Mouse (Mus musculus) neural tube, embryonic 15.5 days (tissue): ENCODE measurements around the gene Fam49a. TPM values are rescaled to one million over a fixed set of nuclear protein-coding genes. Genes with fewer than 3 reads are reported as not detected.

ENCODE experiments used
- ATAC-seq: fragments of 200-750 bp; cut with Nextera tagmentation; 2 replicates; pipeline ENCODE4 v1.8.0; 2017; ENCODE audit warnings: mild to moderate bottlenecking, moderate TSS enrichment, moderate library complexity; ENCODE audit not compliant: low FRiP score
- H3K27ac ChIP-seq: fragments of 300-500 bp; sonication (generic); replicated peaks from 2 replicates; pipeline ENCODE4 v1.5.1; 2015; ENCODE audit warnings: mild to moderate bottlenecking, inconsistent platforms
- H3K27me3 ChIP-seq: fragments of 300-500 bp; sonication (generic); replicated peaks from 2 replicates; pipeline ENCODE4 v1.6.1; 2015; ENCODE audit warnings: inconsistent platforms
- H3K36me3 ChIP-seq: fragments of 300-500 bp; sonication (generic); 2 replicates; pipeline ENCODE4 v1.6.1; 2015; ENCODE audit warnings: inconsistent platforms
- H3K4me1 ChIP-seq: fragments of 300-500 bp; sonication (generic); 2 replicates; pipeline ENCODE4 v1.6.1; 2015; ENCODE audit warnings: inconsistent platforms
- H3K4me2 ChIP-seq: fragments of 300-500 bp; sonication (generic); 2 replicates; pipeline ENCODE4 v1.6.1; 2015; ENCODE audit warnings: inconsistent platforms, mild to moderate bottlenecking, moderate library complexity
- H3K4me3 ChIP-seq: fragments of 300-500 bp; sonication (generic); replicated peaks from 2 replicates; pipeline ENCODE4 v1.5.1; 2015; ENCODE audit warnings: mild to moderate bottlenecking, inconsistent platforms
- H3K9ac ChIP-seq: fragments of 300-500 bp; sonication (generic); replicated peaks from 2 replicates; pipeline ENCODE4 v1.6.1; 2015; ENCODE audit warnings: mild to moderate bottlenecking, inconsistent platforms
- H3K9me3 ChIP-seq: fragments of 300-500 bp; sonication (generic); replicated peaks from 2 replicates; pipeline ENCODE4 v1.6.1; 2016; ENCODE audit warnings: inconsistent platforms
- WGBS: fragments of 180-500 bp; shearing (Covaris S2); methylation state at CpG from one replicate; pipeline ENCODE4 v1.1.7; 2015; ENCODE audit warnings: mixed read lengths; 5-methylcytosine and 5-hydroxymethylcytosine counted together
- polyA plus RNA-seq: library from polyadenylated mRNA; unstranded; fragments of >200 nt; fragmentation: Nextera tagmentation; extraction: Ambion mirVana; gene quantifications from 2 replicates; pipeline ENCODE4 v1.2.1, GENCODE M21; 2015

Fam49a gene
- 58.2 and 59.1 TPM in 2 replicates for polyA plus RNA-seq

DNA sequence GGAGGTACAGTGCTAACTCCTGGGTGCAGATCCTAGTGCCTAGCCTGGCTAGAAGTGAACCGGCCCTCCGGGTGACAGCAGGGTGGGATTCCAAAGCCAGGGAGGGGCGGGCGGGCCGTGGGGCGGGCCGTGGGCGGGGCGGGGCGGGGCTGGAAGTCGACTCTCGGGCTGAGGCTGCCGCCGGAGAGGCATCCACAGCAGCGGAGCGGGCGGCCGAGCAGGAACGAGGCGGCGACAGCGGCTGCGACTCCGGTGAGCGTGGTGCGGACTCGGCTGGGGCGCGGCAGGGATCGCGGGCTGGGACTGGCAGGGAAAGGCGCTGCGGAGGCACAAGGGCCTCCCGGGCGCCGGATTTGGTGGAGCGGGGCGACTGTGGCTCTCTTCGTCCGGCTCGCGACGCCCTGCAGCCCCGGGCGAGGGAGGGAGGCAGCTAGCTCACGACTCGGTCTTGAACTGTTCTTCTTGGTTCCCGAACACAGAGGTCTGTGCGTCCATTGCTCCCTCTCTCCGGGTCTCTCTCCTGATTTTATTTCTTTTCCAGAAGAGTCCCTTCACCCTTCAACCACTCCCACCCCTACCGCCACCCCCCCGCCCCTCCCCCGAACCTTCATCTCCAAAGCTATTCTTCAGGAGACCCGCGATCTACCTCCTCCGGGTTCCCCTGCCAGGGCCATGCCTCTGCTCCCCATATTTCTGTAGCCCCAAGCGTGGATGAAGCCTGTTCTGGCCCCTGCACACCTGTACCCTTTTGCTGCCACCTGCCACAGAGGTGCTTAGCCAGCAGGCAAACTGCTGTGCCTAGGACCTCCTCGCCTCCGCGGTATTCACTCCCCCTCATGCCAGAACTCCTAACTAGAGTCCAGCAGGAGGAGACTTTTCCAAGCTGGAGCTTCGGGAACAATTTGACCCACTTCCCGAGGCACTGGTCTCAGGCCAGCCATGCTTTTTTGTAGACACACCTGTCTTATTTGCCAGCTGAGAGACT is at the start of gene Fam49a:
Fam49a (plus strand) TSS at position 153 of the 985 bp plus-strand sequence.
- Histone ChIP-seq H3K9ac (peak within 1 kb of the TSS; percentile 93), H3K27ac (peak within 1 kb of the TSS; percentile 85), H3K9me3 (no peaks in the 10 kb centered on the region), H3K4me3 (peak within 1 kb of the TSS; percentile 89), H3K36me3 (no peaks in the 10 kb centered on the region), H3K4me2 (peak within 1 kb of the TSS; percentile 78), H3K4me1 (peaks cover 53% of the 10 kb centered on the region), H3K27me3 (no peaks in the 10 kb centered on the region)
- WGBS, result under 1% methylated on average over 47 of the region's 62 CpGs
- peak; percentile 86 for ATAC-seq

DNA sequence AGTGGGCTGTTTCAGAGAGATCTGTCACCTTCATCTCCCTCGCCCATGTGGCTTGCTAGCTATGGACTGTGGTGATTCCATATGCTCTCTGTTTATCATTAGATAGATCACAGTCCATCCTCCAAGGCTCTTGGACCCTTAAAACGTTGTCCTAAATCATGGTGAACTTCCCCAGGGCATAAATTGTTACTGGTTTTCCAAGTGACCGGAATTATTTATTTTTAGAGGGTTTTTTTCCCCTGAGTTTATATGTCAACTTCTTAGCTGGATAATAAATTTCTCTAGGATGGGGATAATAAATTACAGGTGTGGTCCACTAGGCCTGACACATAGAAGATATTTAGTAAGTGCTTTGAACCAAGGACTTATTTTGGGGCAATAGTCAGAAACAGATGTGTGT is 48.4 kb upstream of the Fam49a start:
- 75% methylated on average over 3 of the region's 3 CpGs for WGBS
- Histone ChIP-seq H3K4me3 (no peak overlapping the region), H3K9me3 (no peaks in the 10 kb centered on the region), H3K36me3 (no peaks in the 10 kb centered on the region), H3K27me3 (no peaks in the 10 kb centered on the region), H3K27ac (no peak overlapping the region), H3K4me2 (no peak overlapping the region), H3K9ac (no peak overlapping the region), H3K4me1 (no peaks in the 10 kb centered on the region)
- ATAC-seq, result no peak

DNA sequence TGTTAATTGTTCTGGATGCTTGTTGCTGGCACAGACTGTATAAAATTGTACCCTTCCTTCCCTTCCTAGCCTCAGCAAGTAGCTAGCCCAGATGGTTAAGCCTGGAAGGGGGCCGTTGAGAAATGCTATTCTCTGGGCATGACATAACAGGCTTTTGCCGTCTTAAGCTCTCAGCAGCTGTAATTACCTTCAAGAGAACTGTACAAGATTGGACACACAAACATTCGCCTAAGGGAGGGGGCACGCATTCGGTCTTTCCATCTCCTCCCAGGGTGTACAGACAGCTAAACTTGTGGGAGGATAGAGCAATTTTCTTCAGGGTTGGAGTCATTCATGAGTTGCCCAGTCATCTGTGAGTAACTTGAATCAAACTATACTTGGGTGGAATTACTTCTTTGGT is 43.0 kb upstream of the Fam49a start:
- Histone ChIP-seq H3K9me3 (no peaks in the 10 kb centered on the region), H3K27me3 (no peaks in the 10 kb centered on the region), H3K27ac (no peak overlapping the region), H3K4me1 (0 out of 2 replicates have a peak, but pooled peaks cover 4% of the 10 kb centered on the region), H3K4me2 (no peak overlapping the region), H3K36me3 (no peaks in the 10 kb centered on the region), H3K9ac (no peak overlapping the region), H3K4me3 (no peak overlapping the region)
- WGBS, result 75% methylated on average over 5 of the region's 5 CpGs
- ATAC-seq, result no peak

DNA sequence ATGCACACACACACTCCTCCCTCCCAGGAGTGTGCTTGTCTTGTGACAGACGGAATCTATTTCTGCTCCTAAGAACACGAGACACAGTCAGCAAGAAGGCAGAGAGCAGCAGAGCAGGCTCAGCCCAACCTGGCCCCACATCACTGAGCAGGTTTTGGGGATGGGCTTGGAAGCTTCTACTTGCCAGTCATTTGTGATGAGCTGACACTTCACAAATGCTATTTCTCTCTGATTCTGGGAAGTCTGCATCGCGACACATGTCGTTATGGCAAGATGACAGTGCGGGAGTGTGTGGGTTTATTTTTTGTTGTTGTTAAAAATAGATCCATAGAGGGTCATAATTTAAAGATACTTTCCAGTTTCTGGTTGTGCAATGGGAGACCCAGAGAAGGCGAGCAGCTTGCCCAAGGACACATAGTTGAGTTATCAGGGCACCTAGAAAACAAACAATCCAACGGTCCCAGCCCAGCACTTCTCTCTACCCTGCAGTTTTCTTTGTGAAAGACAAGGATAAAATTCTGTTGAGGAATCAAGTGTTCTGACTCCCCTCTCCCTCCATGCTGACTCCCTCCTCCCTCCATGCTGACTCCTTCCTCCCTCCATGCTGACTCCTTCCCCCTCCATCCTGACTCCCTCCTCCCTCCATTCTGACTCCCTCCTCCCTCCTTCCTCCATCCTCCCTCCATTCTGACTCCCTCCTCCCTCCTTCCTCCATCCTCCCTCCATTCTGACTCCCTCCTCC is 41.0 kb upstream of the Fam49a start:
- no peak overlapping the region for H3K27ac ChIP-seq
- H3K27me3 ChIP-seq, result no peaks in the 10 kb centered on the region
- H3K4me3 ChIP-seq, result no peak overlapping the region
- H3K36me3 ChIP-seq, result no peaks in the 10 kb centered on the region
- no peak overlapping the region for H3K4me2 ChIP-seq
- H3K9ac ChIP-seq, result no peak overlapping the region
- H3K4me1 ChIP-seq, result 0 out of 2 replicates have a peak, but pooled peaks cover 4% of the 10 kb centered on the region
- WGBS, result 64% methylated on average over 8 of the region's 8 CpGs
- H3K9me3 ChIP-seq, result no peaks in the 10 kb centered on the region
- peak; percentile 72; the same call in 1 of the 2 replicates for ATAC-seq

DNA sequence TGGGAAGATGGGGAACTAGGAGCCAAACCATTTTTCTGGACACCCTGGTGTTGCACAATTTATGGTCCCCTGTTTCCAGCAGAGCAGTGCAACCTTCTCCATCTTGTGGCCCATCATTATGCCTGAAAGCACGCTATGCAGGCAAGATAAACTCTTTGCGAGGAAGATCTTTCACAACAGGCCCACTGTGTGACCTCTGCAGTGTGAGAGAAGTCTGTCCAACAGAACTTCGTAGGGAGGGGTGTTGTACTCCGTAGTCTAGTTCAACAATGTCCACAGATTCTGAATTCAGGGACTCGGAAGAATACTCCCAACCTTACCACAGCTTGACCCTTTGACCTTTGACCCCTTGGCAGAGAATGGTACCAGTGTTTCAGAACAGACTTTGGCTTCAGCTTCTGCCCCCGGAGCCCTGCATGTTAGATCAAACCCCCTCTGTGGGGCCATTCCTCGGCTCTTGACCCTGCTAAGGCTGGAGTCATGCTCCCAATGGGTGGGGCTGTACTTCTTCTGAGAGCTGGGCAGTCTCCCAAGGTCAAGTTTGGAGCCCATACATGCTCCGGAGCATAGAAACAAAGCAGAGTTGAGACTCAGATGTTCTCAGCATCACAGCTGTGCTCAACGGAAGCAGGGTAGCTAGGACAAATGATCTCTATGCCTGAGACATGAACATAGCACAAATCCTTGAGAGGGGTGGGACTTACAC is 39.2 kb upstream of the Fam49a start:
- Histone ChIP-seq H3K4me1 (0 out of 2 replicates have a peak, but pooled peaks cover 4% of the 10 kb centered on the region), H3K4me2 (no peak overlapping the region), H3K27ac (no peak overlapping the region), H3K27me3 (no peaks in the 10 kb centered on the region), H3K4me3 (no peak overlapping the region), H3K9me3 (no peaks in the 10 kb centered on the region), H3K36me3 (no peaks in the 10 kb centered on the region), H3K9ac (no peak overlapping the region)
- no peak for ATAC-seq
- WGBS, result 59% methylated on average over 9 of the region's 9 CpGs

DNA sequence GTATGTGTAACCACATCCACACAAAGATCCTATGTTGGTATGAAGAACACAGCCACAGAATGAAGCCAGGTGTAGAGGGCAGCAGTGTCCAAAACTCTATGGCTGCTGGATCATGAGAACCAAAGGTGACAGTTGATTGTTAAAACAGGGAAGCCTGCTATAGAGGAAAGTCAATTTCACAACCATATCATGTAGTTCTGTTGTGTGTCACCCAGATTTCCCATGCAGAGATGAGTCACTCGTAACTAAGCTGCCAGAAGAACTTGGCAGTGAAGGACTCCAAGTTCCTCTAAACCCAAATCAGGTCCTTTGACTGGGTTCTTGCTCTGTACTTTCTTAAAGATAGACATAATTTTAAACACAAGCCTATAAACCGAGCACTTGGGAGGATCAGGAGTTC is 38.6 kb upstream of the Fam49a start:
- ATAC-seq, result no peak
- no peak overlapping the region for H3K27ac ChIP-seq
- no peak overlapping the region for H3K9ac ChIP-seq
- no peak overlapping the region for H3K4me2 ChIP-seq
- H3K4me1 ChIP-seq, result 0 out of 2 replicates have a peak, but pooled peaks cover 4% of the 10 kb centered on the region
- WGBS, result 86% methylated on average over 2 of the region's 2 CpGs
- no peaks in the 10 kb centered on the region for H3K36me3 ChIP-seq
- H3K9me3 ChIP-seq, result no peaks in the 10 kb centered on the region
- H3K4me3 ChIP-seq, result no peak overlapping the region
- no peaks in the 10 kb centered on the region for H3K27me3 ChIP-seq

DNA sequence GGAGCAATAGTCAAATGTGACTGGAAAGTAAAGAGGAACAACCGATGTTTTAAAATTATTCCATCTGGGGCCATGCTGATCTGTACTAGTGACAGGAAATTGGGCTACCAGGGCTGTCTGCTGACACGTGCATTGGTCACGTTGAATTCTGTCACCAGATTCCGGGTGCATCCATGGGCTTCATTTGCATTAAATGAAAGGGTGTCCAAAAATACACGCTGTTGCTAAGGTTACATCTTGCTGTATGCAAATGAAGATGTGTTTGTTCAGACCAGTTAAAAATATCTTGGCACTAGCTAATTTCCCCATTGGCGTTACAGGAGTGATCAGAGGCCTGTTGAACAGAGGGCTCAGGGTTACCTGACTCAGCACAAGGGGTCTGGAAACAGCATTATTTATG is 36.2 kb upstream of the Fam49a start:
- ATAC-seq, result no peak
- 41% methylated on average over 6 of the region's 6 CpGs for WGBS

DNA sequence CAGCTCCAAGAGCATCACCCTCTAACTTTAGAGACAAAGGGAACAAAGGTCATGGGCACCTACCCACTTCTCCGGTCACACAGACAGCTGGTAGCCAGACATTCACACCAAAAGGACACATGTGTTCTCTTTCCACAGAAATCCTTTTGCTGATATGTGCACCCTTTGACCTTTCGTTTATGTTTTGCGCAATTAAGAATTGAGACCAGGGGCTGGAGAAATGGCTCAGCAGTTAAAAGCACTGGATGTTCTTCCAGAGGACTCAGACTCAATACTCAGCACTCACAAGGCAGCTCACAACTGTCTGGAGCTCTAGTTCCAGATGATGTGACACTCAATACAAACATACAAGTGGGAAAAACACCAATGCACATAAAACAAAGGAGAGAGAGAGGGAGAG is 34.3 kb upstream of the Fam49a start:
- H3K9me3 ChIP-seq, result no peaks in the 10 kb centered on the region
- H3K27me3 ChIP-seq, result no peaks in the 10 kb centered on the region
- H3K9ac ChIP-seq, result no peak overlapping the region
- H3K4me1 ChIP-seq, result no peaks in the 10 kb centered on the region
- H3K36me3 ChIP-seq, result no peaks in the 10 kb centered on the region
- no peak overlapping the region for H3K4me3 ChIP-seq
- no peak overlapping the region for H3K27ac ChIP-seq
- no peak for ATAC-seq
- 85% methylated on average over 3 of the region's 3 CpGs for WGBS
- no peak overlapping the region for H3K4me2 ChIP-seq

More for the DNA sequence above, 36.2 kb upstream of the Fam49a start:
- H3K4me3 ChIP-seq, result no peak overlapping the region
- no peak overlapping the region for H3K4me2 ChIP-seq
- no peak overlapping the region for H3K27ac ChIP-seq
- H3K9me3 ChIP-seq, result no peaks in the 10 kb centered on the region
- H3K4me1 ChIP-seq, result 0 out of 2 replicates have a peak, but pooled peaks cover 2% of the 10 kb centered on the region
- no peak overlapping the region for H3K9ac ChIP-seq
- no peaks in the 10 kb centered on the region for H3K27me3 ChIP-seq
- no peaks in the 10 kb centered on the region for H3K36me3 ChIP-seq

DNA sequence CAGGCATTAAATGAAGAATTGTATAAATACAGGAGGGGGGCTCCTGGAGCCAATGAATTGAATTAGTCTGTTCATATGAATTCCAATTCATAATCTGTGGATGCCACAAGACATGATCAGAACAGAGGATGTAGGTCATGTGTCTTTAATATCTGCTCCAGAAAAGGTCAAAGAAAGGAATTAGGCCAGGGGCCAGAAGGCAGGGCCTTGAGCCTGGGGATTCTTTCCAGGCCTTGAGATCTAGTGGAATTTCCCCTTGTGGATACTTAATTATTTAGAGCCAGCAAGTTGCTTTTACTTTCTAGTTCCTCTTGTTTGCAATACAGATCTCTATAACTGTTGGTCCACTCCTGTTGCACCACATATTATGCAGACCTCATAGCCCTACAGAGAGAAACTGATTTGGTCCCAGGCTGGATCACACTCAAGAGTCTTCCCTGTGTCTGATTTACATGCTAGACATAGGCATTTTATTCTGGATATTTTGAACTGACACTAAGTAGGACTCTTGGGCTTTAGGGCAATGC is 31.8 kb upstream of the Fam49a start:
- no peaks in the 10 kb centered on the region for H3K27me3 ChIP-seq
- H3K9ac ChIP-seq, result no peak overlapping the region
- no peak overlapping the region for H3K4me3 ChIP-seq
- no peaks in the 10 kb centered on the region for H3K36me3 ChIP-seq
- H3K9me3 ChIP-seq, result no peaks in the 10 kb centered on the region
- H3K4me2 ChIP-seq, result no peak overlapping the region
- no peaks in the 10 kb centered on the region for H3K4me1 ChIP-seq
- H3K27ac ChIP-seq, result no peak overlapping the region
- ATAC-seq, result no peak

DNA sequence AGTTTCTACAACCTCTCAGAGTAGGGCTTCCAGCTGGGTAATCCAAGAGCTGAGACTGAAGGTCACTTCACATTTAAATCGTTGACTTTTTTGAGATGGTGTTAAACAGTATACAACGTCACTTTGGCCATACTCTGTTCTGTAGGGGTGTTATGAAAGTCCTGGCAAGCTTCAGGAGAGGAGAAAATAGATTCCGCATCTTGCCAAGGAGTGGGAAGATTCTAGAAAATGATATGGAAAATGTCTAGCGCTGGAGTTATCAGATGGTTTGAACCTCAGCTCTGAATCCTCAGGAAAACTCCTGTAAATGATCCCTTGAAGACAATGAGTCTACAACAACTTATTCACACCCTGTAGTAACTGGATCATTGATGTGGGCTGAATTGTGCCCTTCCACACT is 29.8 kb upstream of the Fam49a start:
- Histone ChIP-seq H3K36me3 (no peaks in the 10 kb centered on the region), H3K4me2 (no peak overlapping the region), H3K9me3 (no peaks in the 10 kb centered on the region), H3K9ac (no peak overlapping the region), H3K4me1 (no peaks in the 10 kb centered on the region), H3K4me3 (no peak overlapping the region), H3K27me3 (no peaks in the 10 kb centered on the region), H3K27ac (no peak overlapping the region)
- 93% methylated on average over 4 of the region's 4 CpGs for WGBS
- ATAC-seq, result no peak

DNA sequence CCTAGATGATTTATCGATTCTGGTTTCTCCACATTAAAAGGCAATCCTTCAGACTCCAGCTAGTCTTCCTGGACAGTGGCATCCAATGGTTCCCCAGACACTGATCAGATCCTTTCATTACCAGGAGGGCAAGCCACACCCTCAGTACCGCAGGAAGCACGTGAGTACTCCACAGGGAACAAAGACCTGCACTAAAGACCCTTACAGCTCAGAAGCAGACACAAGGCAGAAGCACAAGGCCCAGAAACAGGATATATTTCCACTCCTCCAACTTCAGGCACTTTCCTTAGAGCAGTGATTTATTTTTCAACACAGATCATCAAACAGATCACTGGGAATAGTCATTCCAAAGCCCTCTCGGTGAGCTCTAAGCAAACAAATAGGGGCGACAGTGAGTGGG is 25.0 kb upstream of the Fam49a start:
- Histone ChIP-seq H3K4me2 (no peak overlapping the region), H3K27ac (no peak overlapping the region), H3K9me3 (no peaks in the 10 kb centered on the region), H3K4me1 (no peaks in the 10 kb centered on the region), H3K9ac (no peak overlapping the region), H3K27me3 (no peaks in the 10 kb centered on the region), H3K4me3 (no peak overlapping the region), H3K36me3 (no peaks in the 10 kb centered on the region)
- peak; percentile 59; the same call in 1 of the 2 replicates for ATAC-seq
- 24% methylated on average over 5 of the region's 5 CpGs for WGBS
